Mouse (Mus musculus): Measurements from ENCODE around the gene Sh3bp2.

GRCm38 (mm10) chr5:34502821-34503220, 22.8 kb upstream of the Sh3bp2 start:
- TF ChIP-seq CTCF (IDR thresholded peaks at IDR 0.05; ENCODE audit: low read depth, low read length) (no peak), POLR2A (IDR thresholded peaks at IDR 0.05; ENCODE audit: borderline replicate concordance, low read depth, low read length) (no peak)
